Mouse (Mus musculus) thymus, adult 2 months (tissue): ENCODE results near the gene Zfp513.

Experiments used
- CTCF ChIP-seq: fragments of 200-500 bp; IDR thresholded peaks from 2 replicates; pipeline ENCODE4 v1.5.1; 2012; ENCODE audit warnings: mild to moderate bottlenecking, control low read depth, low read length, moderate library complexity, borderline replicate concordance; ENCODE audit not compliant: control insufficient read depth, poor library complexity, insufficient read depth; ENCODE audit errors: extremely low read depth
- POLR2A ChIP-seq: fragments of 200-500 bp; IDR thresholded peaks from 2 replicates; pipeline ENCODE4 v1.6.1; 2012; ENCODE audit warnings: mild to moderate bottlenecking, low read length, control low read depth, moderate library complexity; ENCODE audit not compliant: control insufficient read depth, poor library complexity, insufficient read depth; ENCODE audit errors: extremely low read depth

GRCm38 (mm10) chr5:31162462-31162861 lies 39.6 kb downstream of the Zfp513 start:
- TF ChIP-seq POLR2A (no peak), CTCF (no peak)
